Mouse (Mus musculus) kidney, adult 2 months (tissue): Measurements from ENCODE around the gene Jazf1.

Experiments
- CTCF ChIP-seq: fragments of 200-500 bp; conservative IDR thresholded peaks from 2 replicates; pipeline ENCODE4 v1.5.1; 2011; ENCODE audit warnings: low read depth, mild to moderate bottlenecking, control low read depth, low read length, moderate library complexity, mixed read lengths; ENCODE audit not compliant: insufficient read depth, insufficient read length
- POLR2A ChIP-seq: fragments of 200-500 bp; IDR thresholded peaks from one replicate; pipeline ENCODE4 v1.6.1; 2011; ENCODE audit warnings: low read depth, low read length, control low read depth

DNA sequence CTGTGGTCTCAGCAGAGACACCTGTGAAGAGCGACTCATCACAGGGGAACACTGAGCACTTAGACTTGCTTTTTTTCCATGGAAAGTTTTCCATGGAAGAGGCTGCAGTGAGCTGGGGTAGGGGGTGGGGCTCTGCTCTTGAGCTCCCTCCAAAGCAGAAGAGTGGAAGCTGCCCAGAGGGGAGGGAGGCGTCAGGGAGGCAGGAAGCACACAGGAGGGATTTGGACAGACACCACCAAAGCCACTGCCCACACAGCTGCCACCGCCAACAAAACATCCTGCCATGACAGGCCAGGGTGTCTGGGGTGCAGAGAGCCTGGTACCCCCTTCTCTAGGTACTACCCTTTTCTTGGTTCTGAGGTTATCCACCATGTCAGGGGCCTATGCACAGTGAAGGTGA lies 293.1 kb downstream of the Jazf1 start:
- TF ChIP-seq POLR2A (no peak), CTCF (no peak)
